Mouse (Mus musculus): ENCODE results near the gene Gpr180. TPM values are rescaled to one million over a fixed set of nuclear protein-coding genes. Genes with fewer than 3 reads are reported as not detected.

Gpr180 gene
- polyA plus RNA-seq, 1 experiment: 21.9 TPM

DNA sequence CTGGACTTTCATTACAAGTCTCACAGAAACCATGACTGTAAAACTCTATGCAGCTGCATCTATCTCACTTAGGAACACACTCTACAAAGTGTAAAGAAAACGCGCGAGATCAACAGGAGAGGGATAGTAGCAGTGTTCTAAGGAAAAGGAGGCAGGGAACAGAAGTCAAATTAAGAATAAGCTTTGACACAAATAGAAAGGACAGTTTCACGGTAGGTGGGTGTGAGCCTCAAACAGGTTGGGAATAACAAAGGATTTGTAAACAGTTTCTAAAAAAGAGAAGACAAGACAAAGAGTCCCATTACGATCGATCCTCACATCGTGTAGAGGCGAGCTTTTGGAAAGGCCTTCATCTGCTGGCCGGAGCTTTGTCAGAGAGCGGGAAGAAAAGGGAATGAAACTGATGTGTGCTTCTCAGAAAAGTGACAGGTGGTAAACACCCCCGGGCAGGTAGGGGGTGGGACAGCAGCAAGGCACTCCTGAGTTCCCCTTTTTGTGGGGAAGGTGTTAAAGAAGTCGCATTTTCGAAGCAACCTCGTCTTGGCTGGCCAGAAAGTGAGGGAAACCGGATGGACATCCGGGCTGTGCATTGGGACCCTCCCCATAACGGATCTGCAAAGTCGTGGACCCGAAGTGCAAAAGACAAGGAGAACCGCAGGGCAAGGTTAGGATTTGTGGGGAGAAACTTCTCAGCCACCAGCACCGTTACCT lies 4.9 kb upstream of the Gpr180 start:
- H3K27ac ChIP-seq (ENCODE audit: control insufficient read depth, insufficient read depth, low read length): no peak overlapping the region
- H3K4me1 ChIP-seq (replicated peaks; ENCODE audit: control insufficient read depth, insufficient read depth, low read length): peaks cover 9% of the 10 kb centered on the region
- DNase-seq: no peak
- no peak; the same call in 1 of the 2 replicates for TF ChIP-seq CTCF (IDR thresholded peaks at IDR 0.05; ENCODE audit: borderline replicate concordance, control insufficient read depth, extremely low read depth, insufficient read depth, low read length, poor library complexity)
- no peak for TF ChIP-seq POLR2A (IDR thresholded peaks at IDR 0.05; ENCODE audit: control insufficient read depth, extremely low read depth, insufficient read depth, low read length, poor library complexity)
- peaks cover 13% of the 10 kb centered on the region for H3K36me3 ChIP-seq (ENCODE audit: control insufficient read depth, insufficient read depth, low read length)
- peak overlapping the region; percentile 86 for H3K4me3 ChIP-seq (ENCODE audit: control insufficient read depth, insufficient read depth, low read length)
- 14% methylated on average over 21 of the region's 21 CpGs for WGBS
- no peaks in the 10 kb centered on the region for H3K27me3 ChIP-seq (ENCODE audit: control insufficient read depth, insufficient read depth, low read length)

DNA sequence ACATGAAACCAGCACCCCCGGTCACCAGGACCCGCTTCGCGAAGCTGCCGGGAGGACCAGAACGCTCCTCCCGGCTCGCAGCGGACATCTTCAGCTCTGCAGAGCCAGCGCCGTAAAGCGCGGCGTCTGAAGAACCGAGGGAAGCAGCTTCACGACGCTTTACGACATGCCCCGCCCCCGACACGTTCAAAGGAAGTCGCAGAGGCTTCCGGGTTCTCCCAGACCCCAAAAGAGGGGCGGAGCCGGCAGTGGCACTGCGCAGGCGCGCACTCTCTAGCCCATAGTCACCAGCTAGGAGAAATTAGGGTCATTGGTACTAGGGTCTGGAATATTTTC lies 4.3 kb upstream of the Gpr180 start, which contains the start of gene Tgds:
TSS of gene Tgds (minus strand) at position 114 of the 336 bp plus-strand sequence.
- H3K4me1 ChIP-seq (replicated peaks; ENCODE audit: control insufficient read depth, insufficient read depth, low read length): peaks cover 9% of the 10 kb centered on the region
- no peaks in the 10 kb centered on the region for H3K27me3 ChIP-seq (ENCODE audit: control insufficient read depth, insufficient read depth, low read length)
- H3K27ac ChIP-seq (ENCODE audit: control insufficient read depth, insufficient read depth, low read length): no peak within 1 kb of the TSS
- peak within 1 kb of the TSS; percentile 86 for H3K4me3 ChIP-seq (ENCODE audit: control insufficient read depth, insufficient read depth, low read length)
- peak; percentile 98 for DNase-seq
- under 1% methylated on average over 28 of the region's 28 CpGs for WGBS
- H3K36me3 ChIP-seq (ENCODE audit: control insufficient read depth, insufficient read depth, low read length): peaks cover 8% of the 10 kb centered on the region
- TF ChIP-seq POLR2A (IDR thresholded peaks at IDR 0.05; ENCODE audit: control insufficient read depth, extremely low read depth, insufficient read depth, low read length, poor library complexity) (peak; percentile 96), CTCF (IDR thresholded peaks at IDR 0.05; ENCODE audit: borderline replicate concordance, control insufficient read depth, extremely low read depth, insufficient read depth, low read length, poor library complexity) (no peak)

DNA sequence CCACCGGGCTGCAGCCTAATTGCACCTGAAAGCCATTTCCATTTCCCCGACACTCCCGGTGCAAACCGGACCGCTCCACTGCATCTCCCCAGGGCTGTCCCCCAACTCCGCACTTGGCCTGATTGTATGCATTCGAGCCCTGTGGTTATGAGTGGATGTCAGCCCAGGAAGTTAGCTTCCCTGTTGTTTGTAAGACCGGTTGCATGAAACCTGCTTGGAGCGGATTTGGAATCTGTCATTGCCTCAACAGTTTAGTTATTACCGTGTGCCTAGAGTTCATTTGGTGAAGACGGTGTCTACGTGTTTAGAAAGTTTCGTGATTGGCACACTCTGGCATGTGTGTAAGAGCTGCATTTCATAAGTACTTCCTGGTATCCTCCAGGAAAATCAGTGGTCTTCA lies 529 bp downstream of the Gpr180 start:
- Histone ChIP-seq H3K27ac (ENCODE audit: control insufficient read depth, insufficient read depth, low read length) (no peak overlapping the region), H3K27me3 (ENCODE audit: control insufficient read depth, insufficient read depth, low read length) (no peaks in the 10 kb centered on the region), H3K4me1 (replicated peaks; ENCODE audit: control insufficient read depth, insufficient read depth, low read length) (peaks cover 4% of the 10 kb centered on the region), H3K36me3 (ENCODE audit: control insufficient read depth, insufficient read depth, low read length) (0 out of 2 replicates have a peak, but pooled peaks cover 3% of the 10 kb centered on the region), H3K4me3 (ENCODE audit: control insufficient read depth, insufficient read depth, low read length) (peak overlapping the region; percentile 65)
- 1% methylated on average over 13 of the region's 13 CpGs for WGBS
- no peak for DNase-seq
- no peak for TF ChIP-seq CTCF (IDR thresholded peaks at IDR 0.05; ENCODE audit: borderline replicate concordance, control insufficient read depth, extremely low read depth, insufficient read depth, low read length, poor library complexity)
- no peak for TF ChIP-seq POLR2A (IDR thresholded peaks at IDR 0.05; ENCODE audit: control insufficient read depth, extremely low read depth, insufficient read depth, low read length, poor library complexity)

GRCm38 (mm10) chr14:118142283-118142682 lies 5.3 kb downstream of the Gpr180 start:
- WGBS: 96% methylated on average over 5 of the region's 5 CpGs
- H3K36me3 ChIP-seq (ENCODE audit: control insufficient read depth, insufficient read depth, low read length): 0 out of 2 replicates have a peak, but pooled peaks cover 3% of the 10 kb centered on the region
- DNase-seq: no peak
- TF ChIP-seq CTCF (IDR thresholded peaks at IDR 0.05; ENCODE audit: borderline replicate concordance, control insufficient read depth, extremely low read depth, insufficient read depth, low read length, poor library complexity) (no peak), POLR2A (IDR thresholded peaks at IDR 0.05; ENCODE audit: control insufficient read depth, extremely low read depth, insufficient read depth, low read length, poor library complexity) (no peak)
- H3K27ac ChIP-seq (ENCODE audit: control insufficient read depth, insufficient read depth, low read length): no peak overlapping the region
- H3K4me3 ChIP-seq (ENCODE audit: control insufficient read depth, insufficient read depth, low read length): no peak overlapping the region
- no peaks in the 10 kb centered on the region for H3K27me3 ChIP-seq (ENCODE audit: control insufficient read depth, insufficient read depth, low read length)
- H3K4me1 ChIP-seq (replicated peaks; ENCODE audit: control insufficient read depth, insufficient read depth, low read length): no peaks in the 10 kb centered on the region

GRCm38 (mm10) chr14:118148046-118148445 lies 11.1 kb downstream of the Gpr180 start:
- WGBS: 97% methylated on average over 13 of the region's 13 CpGs
- Histone ChIP-seq H3K27me3 (ENCODE audit: control insufficient read depth, insufficient read depth, low read length) (no peaks in the 10 kb centered on the region), H3K4me1 (replicated peaks; ENCODE audit: control insufficient read depth, insufficient read depth, low read length) (no peaks in the 10 kb centered on the region), H3K4me3 (ENCODE audit: control insufficient read depth, insufficient read depth, low read length) (no peak overlapping the region), H3K36me3 (ENCODE audit: control insufficient read depth, insufficient read depth, low read length) (no peaks in the 10 kb centered on the region), H3K27ac (ENCODE audit: control insufficient read depth, insufficient read depth, low read length) (no peak overlapping the region)
- no peak for TF ChIP-seq POLR2A (IDR thresholded peaks at IDR 0.05; ENCODE audit: control insufficient read depth, extremely low read depth, insufficient read depth, low read length, poor library complexity)
- DNase-seq: no peak

DNA sequence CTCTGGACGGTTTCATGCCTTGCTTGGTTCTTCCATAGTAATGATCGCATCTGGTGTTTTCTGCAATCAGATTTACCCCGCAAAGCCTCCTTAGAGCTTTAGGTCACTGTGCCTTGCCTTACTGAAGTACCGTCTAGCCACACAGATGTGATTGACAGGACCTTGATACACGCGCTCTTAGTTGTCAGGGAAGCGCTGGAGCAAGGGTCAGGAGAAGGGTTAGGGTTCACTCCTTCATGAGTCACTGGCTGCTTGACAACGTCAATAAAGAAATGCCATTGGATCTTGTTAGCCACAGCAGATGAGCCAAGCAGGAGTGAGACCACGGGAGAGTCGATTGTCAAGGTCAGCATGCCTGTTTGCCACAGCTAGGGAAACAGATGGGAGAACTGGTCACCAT lies 11.6 kb downstream of the Gpr180 start:
- Histone ChIP-seq H3K36me3 (ENCODE audit: control insufficient read depth, insufficient read depth, low read length) (no peaks in the 10 kb centered on the region), H3K27me3 (ENCODE audit: control insufficient read depth, insufficient read depth, low read length) (no peaks in the 10 kb centered on the region), H3K4me1 (replicated peaks; ENCODE audit: control insufficient read depth, insufficient read depth, low read length) (no peaks in the 10 kb centered on the region), H3K27ac (ENCODE audit: control insufficient read depth, insufficient read depth, low read length) (no peak overlapping the region), H3K4me3 (ENCODE audit: control insufficient read depth, insufficient read depth, low read length) (no peak overlapping the region)
- DNase-seq: no peak
- TF ChIP-seq CTCF (IDR thresholded peaks at IDR 0.05; ENCODE audit: borderline replicate concordance, control insufficient read depth, extremely low read depth, insufficient read depth, low read length, poor library complexity): no peak
- TF ChIP-seq POLR2A (IDR thresholded peaks at IDR 0.05; ENCODE audit: control insufficient read depth, extremely low read depth, insufficient read depth, low read length, poor library complexity): no peak
- 97% methylated on average over 10 of the region's 10 CpGs for WGBS
